Mouse (Mus musculus): ENCODE measurements around the gene Gm10065. TPM values are rescaled to one million over a fixed set of nuclear protein-coding genes. Genes with fewer than 3 reads are reported as not detected.

Gene Gm10065
- not detected in 2 replicates for polyA plus RNA-seq (2012; rRNA removed)

GRCm38 (mm10) chr13:21478759-21479670, at the start of gene Gm10065, which contains the start of gene Zkscan4:
Gene Gm10065, minus strand, starts transcription at chr13:21479441.
Gene Zkscan4, plus strand, starts transcription at chr13:21478907.

GRCm38 (mm10) chr13:21501182-21501581, 21.9 kb upstream of the Gm10065 start, which contains the start of gene Gm11273:
Gene Gm11273, minus strand, starts transcription at chr13:21501418.

DNA sequence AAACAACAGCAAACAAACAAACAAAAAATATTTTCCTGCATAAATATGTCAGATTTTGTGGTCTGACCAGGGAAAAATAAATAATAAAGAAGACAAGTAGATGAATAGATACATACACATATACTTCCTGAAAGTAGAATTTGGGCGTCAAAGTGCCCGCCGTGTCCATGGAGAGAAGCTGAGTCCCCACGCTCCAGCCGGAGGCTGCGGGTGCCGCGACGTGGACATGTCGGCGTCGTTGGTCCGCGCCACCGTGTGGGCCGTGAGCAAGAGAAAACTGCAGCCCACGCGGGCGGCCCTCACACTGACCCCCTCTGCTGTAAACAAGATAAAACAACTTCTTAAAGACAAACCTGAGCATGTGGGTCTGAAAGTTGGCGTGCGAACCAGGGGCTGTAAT, 15.8 kb upstream of the Gm10065 start, which contains the start of gene AK157302:
TSS of gene AK157302 (plus strand) at position 144 of the 400 bp plus-strand sequence.

GRCm38 (mm10) chr13:21468061-21469019, 10.9 kb downstream of the Gm10065 start, which contains the start of gene Nkapl:
Gene Nkapl, minus strand, starts transcription at chr13:21468509.

DNA sequence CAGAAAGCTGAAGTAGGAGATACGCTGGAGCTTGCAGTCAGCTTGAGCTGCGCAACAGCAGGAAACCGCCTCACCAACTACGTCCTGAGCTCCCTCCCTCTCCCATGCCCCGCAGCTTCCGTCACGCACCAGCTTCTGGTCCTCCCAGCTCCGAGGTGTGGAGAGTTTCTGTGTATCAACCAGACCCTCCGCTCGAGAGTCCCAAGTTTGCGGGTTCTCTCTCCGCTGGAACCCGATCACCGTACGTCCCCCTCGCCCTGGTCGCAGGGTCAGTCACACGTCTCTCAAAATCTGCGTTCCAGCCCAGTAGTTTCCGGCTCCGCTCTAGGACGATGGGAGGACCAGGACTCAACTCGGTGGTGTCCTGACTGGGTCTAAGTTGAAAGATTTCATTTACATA, 25.8 kb downstream of the Gm10065 start, which contains the start of gene Zscan26:
TSS of gene Zscan26 (minus strand) at position 282 of the 400 bp plus-strand sequence.

GRCm38 (mm10) chr13:21440503-21441206, 38.6 kb downstream of the Gm10065 start, which contains the start of gene Pgbd1:
Gene Pgbd1, minus strand, starts transcription at chr13:21441058.

Other genes starting within 250 kb of the Gm10065 start
- 0.05 and 0.06 TPM in 2 replicates for gene Gpx5, start 186.7 kb downstream of the Gm10065 start, polyA plus RNA-seq (2012; rRNA removed)
- 0.27 and 0.28 TPM in 2 replicates for gene Gpx6, start 167.3 kb downstream of the Gm10065 start, polyA plus RNA-seq (2012; rRNA removed)
- gene Olfr1367, start 132.5 kb downstream of the Gm10065 start, polyA plus RNA-seq (2012; rRNA removed) = not detected in 2 replicates
- gene Zscan12, start 116.6 kb downstream of the Gm10065 start, polyA plus RNA-seq (2012; rRNA removed) = 9.0 TPM in 2 replicates
- gene Zkscan3, start 76.7 kb downstream of the Gm10065 start, polyA plus RNA-seq (2012; rRNA removed) = 66.5 and 71.3 TPM in 2 replicates
- gene Pgbd1, start 38.4 kb downstream of the Gm10065 start, polyA plus RNA-seq (2012; rRNA removed) = 3.7 and 4.3 TPM in 2 replicates
- gene Zscan26, start 25.7 kb downstream of the Gm10065 start, polyA plus RNA-seq (2012; rRNA removed) = 39.3 and 43.0 TPM in 2 replicates
- gene Nkapl, start 10.9 kb downstream of the Gm10065 start, polyA plus RNA-seq (2012; rRNA removed) = 0.78 and 0.91 TPM in 2 replicates
- 6.5 and 7.1 TPM in 2 replicates for gene Zkscan4, start 534 bp downstream of the Gm10065 start, polyA plus RNA-seq (2012; rRNA removed)
- gene AK157302, start 15.8 kb upstream of the Gm10065 start, polyA plus RNA-seq (2012; rRNA removed) = 0.43 and 0.57 TPM in 2 replicates
- 3.5 and 11.8 TPM in 2 replicates for gene Gm11273, start 22.0 kb upstream of the Gm10065 start, polyA plus RNA-seq (2012; rRNA removed)
- gene Zkscan8, start 51.7 kb upstream of the Gm10065 start, polyA plus RNA-seq (2012; rRNA removed) = 7.2 and 7.3 TPM in 2 replicates
- gene Olfr1366, start 63.4 kb upstream of the Gm10065 start, polyA plus RNA-seq (2012; rRNA removed) = not detected in 2 replicates
- gene Olfr1535, start 80.5 kb upstream of the Gm10065 start, polyA plus RNA-seq (2012; rRNA removed) = not detected in 2 replicates
- not detected in 2 replicates for gene Olfr1364, start 102.3 kb upstream of the Gm10065 start, polyA plus RNA-seq (2012; rRNA removed)
- gene Olfr1362, start 134.6 kb upstream of the Gm10065 start, polyA plus RNA-seq (2012; rRNA removed) = not detected in 2 replicates
- gene Olfr11, start 163.1 kb upstream of the Gm10065 start, polyA plus RNA-seq (2012; rRNA removed) = not detected in 2 replicates
- gene Olfr1361, start 183.9 kb upstream of the Gm10065 start, polyA plus RNA-seq (2012; rRNA removed) = not detected in 2 replicates
- gene Olfr1360, start 198.0 kb upstream of the Gm10065 start, polyA plus RNA-seq (2012; rRNA removed) = not detected in 2 replicates
- gene Olfr1359, start 218.7 kb upstream of the Gm10065 start, polyA plus RNA-seq (2012; rRNA removed) = not detected in 2 replicates
- 1.0 and 1.4 TPM in 2 replicates for gene Hist1h2bl, start 236.7 kb upstream of the Gm10065 start, polyA plus RNA-seq (2012; rRNA removed)
- 3.4 and 7.2 TPM in 2 replicates for gene Hist1h2ai, start 237.0 kb upstream of the Gm10065 start, polyA plus RNA-seq (2012; rRNA removed)
- 7.7 and 8.9 TPM in 2 replicates for gene Hist1h3h, start 238.2 kb upstream of the Gm10065 start, polyA plus RNA-seq (2012; rRNA removed)
- 2.3 and 3.4 TPM in 2 replicates for gene Hist1h2bm, start 242.6 kb upstream of the Gm10065 start, polyA plus RNA-seq (2012; rRNA removed)